Mouse (Mus musculus): ENCODE results near the gene Scfd2. TPM values are rescaled to one million over a fixed set of nuclear protein-coding genes. Genes with fewer than 3 reads are reported as not detected.
A peak's percentile ranks its signal among the peaks of the same experiment; 100 is the strongest.

Gene Scfd2
- polyA plus RNA-seq, 1 experiment from 2014 or later = 13.2 TPM

DNA sequence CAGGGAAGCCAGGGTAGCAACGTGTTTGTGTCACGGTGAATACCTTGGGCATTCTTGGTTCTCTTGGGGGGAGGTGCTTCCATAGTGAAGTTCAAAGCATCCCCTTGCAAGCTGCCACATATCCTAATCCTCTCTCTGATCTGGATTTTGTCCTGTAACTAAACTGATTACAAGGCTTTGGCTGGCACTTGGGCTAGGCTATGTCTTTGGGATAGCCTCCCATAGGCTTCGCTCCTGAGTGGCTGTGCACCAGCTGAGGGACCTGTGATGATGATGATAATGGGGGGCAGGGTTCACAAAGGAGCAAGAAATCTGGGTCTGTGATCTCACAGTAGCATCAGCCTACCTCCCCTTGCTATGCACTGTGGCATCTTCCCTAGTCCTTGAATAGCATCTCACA lies 369.5 kb downstream of the Scfd2 start:
- ATAC-seq (replicated peaks; ENCODE audit: low FRiP score, low TSS enrichment, low read depth) = no peak
- WGBS = 45% methylated on average over 3 of the region's 3 CpGs
- H3K27ac ChIP-seq (ENCODE audit: low read depth) = peak overlapping the region; percentile 77

DNA sequence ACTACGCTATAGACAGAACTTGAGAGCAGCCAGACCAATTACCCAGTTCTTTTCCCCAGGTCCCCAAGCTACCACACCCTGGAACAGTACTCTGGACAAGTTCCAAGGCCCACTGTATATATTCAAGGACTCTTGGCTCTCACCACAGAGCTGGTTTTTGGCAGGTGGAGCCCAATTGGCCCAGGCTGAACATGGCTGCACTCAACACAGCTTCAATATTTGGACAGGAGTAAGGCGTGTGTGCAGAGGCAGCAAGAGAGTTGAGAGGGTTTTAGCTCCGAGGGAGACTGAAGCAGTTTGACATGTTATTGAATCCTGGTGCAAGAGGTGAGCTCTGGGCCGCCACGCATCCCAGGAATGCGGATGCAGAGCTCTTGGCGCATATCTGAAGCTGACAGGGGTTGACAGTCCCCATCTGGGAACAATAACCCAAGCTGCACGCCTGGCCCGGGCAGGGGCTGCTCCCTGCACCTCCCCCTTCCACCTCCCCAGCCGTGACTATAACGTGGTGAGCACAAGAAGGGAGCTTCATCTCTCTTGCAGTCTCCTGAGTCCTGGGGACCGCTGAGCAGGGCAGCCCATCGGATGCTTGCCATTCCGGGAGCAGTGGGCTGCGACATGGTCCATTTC lies 370.1 kb downstream of the Scfd2 start:
- peaks cover 32% of the 10 kb centered on the region for H3K4me1 ChIP-seq (replicated peaks; ENCODE audit: control insufficient read depth, insufficient read depth, low read length)
- DNase-seq (ENCODE audit: low spot score) (peak; percentile 75), ATAC-seq (replicated peaks; ENCODE audit: low FRiP score, low TSS enrichment, low read depth) (peak; percentile 78)
- H3K4me2 ChIP-seq (ENCODE audit: low read length) = peak overlapping the region; percentile 41
- 12% methylated on average over 15 of the region's 15 CpGs for WGBS
- no peaks in the 10 kb centered on the region for H3K36me3 ChIP-seq (ENCODE audit: control insufficient read depth, insufficient read depth, low read length)
- no peaks in the 10 kb centered on the region for H3K27me3 ChIP-seq (replicated peaks; ENCODE audit: control insufficient read depth, insufficient read depth, low read length)
- no peak overlapping the region for H3K9ac ChIP-seq (ENCODE audit: low read length)
- H3K27ac ChIP-seq (ENCODE audit: low read depth) = peak overlapping the region; percentile 77
- peak overlapping the region; percentile 4; the same call in 1 of the 2 replicates for H3K4me3 ChIP-seq (ENCODE audit: low read depth, low read length)
- no peaks in the 10 kb centered on the region for H3K9me3 ChIP-seq (ENCODE audit: control insufficient read depth, low read length)

More for the DNA sequence above, 369.5 kb downstream of the Scfd2 start:
- Histone ChIP-seq H3K9ac (ENCODE audit: low read length) (no peak overlapping the region), H3K4me3 (ENCODE audit: low read depth, low read length) (no peak overlapping the region), H3K4me1 (replicated peaks; ENCODE audit: control insufficient read depth, insufficient read depth, low read length) (peaks cover 27% of the 10 kb centered on the region), H3K27me3 (replicated peaks; ENCODE audit: control insufficient read depth, insufficient read depth, low read length) (no peaks in the 10 kb centered on the region), H3K36me3 (ENCODE audit: control insufficient read depth, insufficient read depth, low read length) (no peaks in the 10 kb centered on the region), H3K9me3 (ENCODE audit: control insufficient read depth, low read length) (no peaks in the 10 kb centered on the region), H3K4me2 (ENCODE audit: low read length) (peak overlapping the region; percentile 41)
- no peak for DNase-seq (ENCODE audit: low spot score)

GRCm38 (mm10) chr5:74160349-74160748 lies 371.2 kb downstream of the Scfd2 start:
- no peaks in the 10 kb centered on the region for H3K9me3 ChIP-seq (ENCODE audit: control insufficient read depth, low read length)

GRCm38 (mm10) chr5:74159906-74160305 lies 371.7 kb downstream of the Scfd2 start:
- no peaks in the 10 kb centered on the region for H3K27me3 ChIP-seq (replicated peaks; ENCODE audit: control insufficient read depth, insufficient read depth, low read length)
- no peak for ATAC-seq (replicated peaks; ENCODE audit: low FRiP score, low TSS enrichment, low read depth)
- WGBS = 21% methylated on average over 7 of the region's 7 CpGs
- H3K9ac ChIP-seq (ENCODE audit: low read length) = no peak overlapping the region
- H3K4me1 ChIP-seq (replicated peaks; ENCODE audit: control insufficient read depth, insufficient read depth, low read length) = peaks cover 33% of the 10 kb centered on the region
- no peaks in the 10 kb centered on the region for H3K9me3 ChIP-seq (ENCODE audit: control insufficient read depth, low read length)
- H3K36me3 ChIP-seq (ENCODE audit: control insufficient read depth, insufficient read depth, low read length) = no peaks in the 10 kb centered on the region
- no peak overlapping the region for H3K4me2 ChIP-seq (ENCODE audit: low read length)
- no peak overlapping the region for H3K27ac ChIP-seq (ENCODE audit: low read depth)
- H3K4me3 ChIP-seq (ENCODE audit: low read depth, low read length) = no peak overlapping the region
- no peak for DNase-seq (ENCODE audit: low spot score)

More at GRCm38 (mm10) chr5:74160349-74160748, 371.2 kb downstream of the Scfd2 start:
- H3K9ac ChIP-seq (ENCODE audit: low read length) = no peak overlapping the region
- DNase-seq (ENCODE audit: low spot score) (no peak), ATAC-seq (replicated peaks; ENCODE audit: low FRiP score, low TSS enrichment, low read depth) (no peak)
- no peaks in the 10 kb centered on the region for H3K36me3 ChIP-seq (ENCODE audit: control insufficient read depth, insufficient read depth, low read length)
- 67% methylated on average over 4 of the region's 4 CpGs for WGBS
- peaks cover 33% of the 10 kb centered on the region for H3K4me1 ChIP-seq (replicated peaks; ENCODE audit: control insufficient read depth, insufficient read depth, low read length)
- no peak overlapping the region for H3K4me2 ChIP-seq (ENCODE audit: low read length)
- no peak overlapping the region for H3K27ac ChIP-seq (ENCODE audit: low read depth)
- no peaks in the 10 kb centered on the region for H3K27me3 ChIP-seq (replicated peaks; ENCODE audit: control insufficient read depth, insufficient read depth, low read length)
- no peak overlapping the region for H3K4me3 ChIP-seq (ENCODE audit: low read depth, low read length)

DNA sequence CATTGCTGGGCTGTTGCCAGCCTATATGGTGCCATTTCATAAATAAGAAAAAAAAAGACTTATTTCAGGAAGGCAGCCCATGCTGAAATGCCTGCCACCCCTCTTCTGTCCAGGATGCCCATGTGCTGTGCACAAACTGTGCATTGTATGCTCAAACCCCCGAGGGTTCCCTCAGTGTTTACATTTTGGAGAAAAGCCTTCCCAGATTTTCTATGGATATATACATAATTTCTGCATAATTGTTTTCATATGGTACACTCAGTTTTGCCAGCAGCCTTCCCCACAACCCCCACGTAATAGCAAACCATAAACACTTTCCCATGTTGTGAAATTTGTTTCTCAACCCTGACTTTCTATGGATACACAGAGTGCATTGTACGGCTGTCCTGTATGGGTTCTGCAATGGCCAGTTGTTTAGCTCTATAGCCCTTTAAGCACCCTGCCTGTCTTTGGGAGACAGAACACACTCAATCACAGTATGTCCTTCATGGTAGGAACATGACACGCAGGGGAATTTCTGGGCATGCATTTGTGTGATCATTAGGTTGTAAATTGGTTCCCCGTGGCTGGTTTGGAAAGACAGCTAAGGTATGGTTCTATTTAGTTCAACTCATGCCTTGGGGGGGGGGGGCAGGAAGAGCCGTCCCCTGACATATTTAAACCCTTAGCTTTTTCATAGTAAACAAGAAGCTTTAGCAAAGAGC lies 372.5 kb downstream of the Scfd2 start:
- WGBS = 75% methylated on average over 6 of the region's 6 CpGs
- H3K36me3 ChIP-seq (ENCODE audit: control insufficient read depth, insufficient read depth, low read length) = no peaks in the 10 kb centered on the region
- peaks cover 33% of the 10 kb centered on the region for H3K4me1 ChIP-seq (replicated peaks; ENCODE audit: control insufficient read depth, insufficient read depth, low read length)
- no peaks in the 10 kb centered on the region for H3K27me3 ChIP-seq (replicated peaks; ENCODE audit: control insufficient read depth, insufficient read depth, low read length)
- no peak for ATAC-seq (replicated peaks; ENCODE audit: low FRiP score, low TSS enrichment, low read depth)
- no peaks in the 10 kb centered on the region for H3K9me3 ChIP-seq (ENCODE audit: control insufficient read depth, low read length)
- no peak overlapping the region for H3K9ac ChIP-seq (ENCODE audit: low read length)
- no peak for DNase-seq (ENCODE audit: low spot score)
- no peak overlapping the region for H3K4me2 ChIP-seq (ENCODE audit: low read length)
- H3K4me3 ChIP-seq (ENCODE audit: low read depth, low read length) = no peak overlapping the region
- H3K27ac ChIP-seq (ENCODE audit: low read depth) = no peak overlapping the region

DNA sequence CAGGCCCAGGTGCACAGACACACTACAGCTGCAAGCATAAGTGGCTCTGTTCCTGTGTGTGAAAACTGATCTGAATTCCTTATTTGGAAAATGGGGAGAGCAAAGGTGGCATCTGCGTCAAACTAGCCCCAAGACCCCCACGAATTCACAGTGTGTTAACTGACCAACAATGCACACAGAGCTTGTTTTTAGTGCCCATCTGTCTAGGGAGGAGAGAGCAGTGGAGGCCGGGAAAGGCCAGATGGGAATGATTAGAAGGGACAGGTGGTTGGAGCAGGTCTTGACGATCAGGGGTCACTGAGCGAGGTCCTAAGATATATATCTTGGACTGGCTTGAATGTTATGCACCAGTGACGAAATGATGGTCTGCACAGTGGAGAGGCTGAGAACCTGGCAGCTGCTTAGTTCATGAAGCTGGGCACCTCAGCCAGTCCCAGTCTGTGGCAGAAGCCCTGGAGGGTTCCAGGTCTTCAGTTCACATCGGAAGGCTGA lies 375.7 kb downstream of the Scfd2 start:
- Histone ChIP-seq H3K36me3 (ENCODE audit: control insufficient read depth, insufficient read depth, low read length) (no peaks in the 10 kb centered on the region), H3K4me1 (replicated peaks; ENCODE audit: control insufficient read depth, insufficient read depth, low read length) (peaks cover 19% of the 10 kb centered on the region; the same call in 1 of the 2 replicates), H3K4me2 (ENCODE audit: low read length) (no peak overlapping the region), H3K9ac (ENCODE audit: low read length) (no peak overlapping the region), H3K27ac (ENCODE audit: low read depth) (no peak overlapping the region), H3K27me3 (replicated peaks; ENCODE audit: control insufficient read depth, insufficient read depth, low read length) (no peaks in the 10 kb centered on the region), H3K9me3 (ENCODE audit: control insufficient read depth, low read length) (no peaks in the 10 kb centered on the region), H3K4me3 (ENCODE audit: low read depth, low read length) (no peak overlapping the region)
- ATAC-seq (replicated peaks; ENCODE audit: low FRiP score, low TSS enrichment, low read depth) (no peak), DNase-seq (ENCODE audit: low spot score) (no peak)
- WGBS = 60% methylated on average over 7 of the region's 7 CpGs

Other genes starting within 250 kb of the Scfd2 start
- 76.1 and 84.1 TPM in 2 replicates for gene Fip1l1, start 3.7 kb upstream of the Scfd2 start, polyA plus RNA-seq (2014; fragmentation: Nextera tagmentation; extraction: Ambion mirVana)
- gene Lnx1, start 171.2 kb upstream of the Scfd2 start, polyA plus RNA-seq (2014; fragmentation: Nextera tagmentation; extraction: Ambion mirVana) = 4.8 and 5.2 TPM in 2 replicates